In genomic region chr2:5957705-5958104, GRCm38 (mm10) we compare ENCODE assay signal across 11 mouse cellular contexts. TPM values are rescaled to one million over a fixed set of nuclear protein-coding genes. Genes with fewer than 3 reads are reported as not detected.
DNase-seq lines count a peak whose midpoint lies in the region.
"Had no signal": no experiment of that assay in that cellular context is flagged by ENCODE, and none has a peak within 500 bp of the region (broad histone marks: within the 10 kb centered on the region; RNA-seq: fewer than 3 reads in every experiment).

No protein-coding gene starts in this region.

- intact Hi-C loops in gastrocnemius, postnatal 14 days (cut with DNase I; ENCODE audit: low total_unique reads): no loop called here

- peak; percentile 36 for DNase-seq in adrenal gland, postnatal 14 days
- no peak for DNase-seq in adrenal gland, postnatal 10 days
- peak; percentile 18 for DNase-seq in gastrocnemius, postnatal 14 days
- DNase-seq in gastrocnemius, postnatal 25 days: no peak
- peak; percentile 57 for DNase-seq in testis, postnatal 10 days (ENCODE audit: low spot score)
- DNase-seq in testis, postnatal 14 days (ENCODE audit: low spot score): no peak
- no peak for DNase-seq in right cerebral cortex, postnatal 10 days (ENCODE audit: low spot score in 2 of 2)
- DNase-seq: B cell, adult 2 months; cerebellum, adult 2 months; heart, postnatal 36 days; kidney, adult 2 months had no signal

RNA-seq across cellular contexts. Expression of gene Upf2, which starts 6.4 kb away (rescaled TPM):
- total RNA-seq in adrenal gland, postnatal 14 days (2021): 24.4 and 25.5 TPM in 2 replicates
- 10 to 100 TPM; 18.6 to 21.5 TPM for total RNA-seq in adrenal gland, postnatal 10 days (2021)
- total RNA-seq in gastrocnemius, postnatal 14 days (2021): 10 to 100 TPM; 12.1 to 12.8 TPM
- total RNA-seq in gastrocnemius, postnatal 25 days (2021): 10 to 100 TPM; 16.6 to 17.3 TPM

RNA-seq across cellular contexts. Expression of gene Dhtkd1, which starts 15.1 kb away (rescaled TPM):
- 11.6 and 18.6 TPM in 2 replicates for total RNA-seq in adrenal gland, postnatal 14 days (2021)
- 10 to 100 TPM; 10.6 to 13.2 TPM for total RNA-seq in adrenal gland, postnatal 10 days (2021)
- 1 to 10 TPM; 1.4 to 2.3 TPM for total RNA-seq in gastrocnemius, postnatal 14 days (2021)
- 1 to 10 TPM; 2.9 to 3.7 TPM for total RNA-seq in gastrocnemius, postnatal 25 days (2021)

Comparison
In these comparisons a context has a peak if more than half of its experiments do, and no peak if none do; other contexts are left out.
1. DNase-seq: peak in adrenal gland, postnatal 14 days (single experiment), gastrocnemius, postnatal 14 days (single experiment) and testis, postnatal 10 days (single experiment); none in adrenal gland, postnatal 10 days (single experiment), gastrocnemius, postnatal 25 days (single experiment), testis, postnatal 14 days (single experiment) and right cerebral cortex, postnatal 10 days (0 of 2).